Mouse (Mus musculus) ES-Bruce4 (cell line): ENCODE measurements around the gene Ndufb5. TPM values are rescaled to one million over a fixed set of nuclear protein-coding genes. Genes with fewer than 3 reads are reported as not detected.
"Not testable (repeated sequence)": the region's sequence is repeated elsewhere in the genome, so short reads cannot be mapped to it uniquely, and the experiment has no call there.

Source experiments
- H3K27ac ChIP-seq: 2 replicates; pipeline ENCODE4 v1.5.1; 2012; ENCODE audit warnings: low read length, inconsistent platforms; ENCODE audit not compliant: insufficient read depth
- H3K27me3 ChIP-seq: 2 replicates; pipeline ENCODE4 v1.6.1; 2012; ENCODE audit warnings: mild to moderate bottlenecking, low read length, inconsistent platforms; ENCODE audit not compliant: control insufficient read depth, poor library complexity, insufficient read depth, severe bottlenecking
- H3K36me3 ChIP-seq: 2 replicates; pipeline ENCODE4 v1.6.1; 2012; ENCODE audit warnings: inconsistent platforms, mild to moderate bottlenecking, low read length, moderate library complexity; ENCODE audit not compliant: control insufficient read depth, poor library complexity, insufficient read depth, severe bottlenecking
- H3K4me1 ChIP-seq: one replicate; pipeline ENCODE4 v1.8.1; 2011; ENCODE audit warnings: low read length; ENCODE audit not compliant: control insufficient read depth, insufficient read depth
- H3K4me3 ChIP-seq: 2 replicates; pipeline ENCODE4 v1.5.1; 2011; ENCODE audit warnings: low read depth, mild to moderate bottlenecking, low read length
- H3K9ac ChIP-seq: 2 replicates; pipeline ENCODE4 v1.6.1; 2012; ENCODE audit warnings: low read depth, mild to moderate bottlenecking, inconsistent platforms; ENCODE audit not compliant: poor library complexity, severe bottlenecking
- H3K9me3 ChIP-seq: replicated peaks from 2 replicates; pipeline ENCODE4 v1.6.1; 2012; ENCODE audit warnings: mild to moderate bottlenecking, low read length, inconsistent platforms; ENCODE audit not compliant: control insufficient read depth, poor library complexity, insufficient read depth, severe bottlenecking
- CTCF ChIP-seq: IDR thresholded peaks from one replicate; pipeline ENCODE4 v1.8.1; 2011; ENCODE audit warnings: low read depth, low read length
- EP300 ChIP-seq: IDR thresholded peaks from 2 replicates; pipeline ENCODE4 v1.6.1; 2011; ENCODE audit warnings: low read depth, low read length; ENCODE audit not compliant: insufficient read depth
- POLR2A ChIP-seq: IDR thresholded peaks from one replicate; pipeline ENCODE4 v1.8.1; 2011; ENCODE audit warnings: low read length; ENCODE audit not compliant: insufficient read depth
- polyA plus RNA-seq: library from polyadenylated mRNA; stranded (reverse); fragments of >200 nt; gene quantifications from 2 replicates; pipeline ENCODE4 v1.2.4, GENCODE M21; 2011; ENCODE audit warnings: low read depth; ENCODE audit not compliant: missing spikeins, insufficient read depth, insufficient read length

Ndufb5 gene
- polyA plus RNA-seq, 1 experiment, result 166 TPM

GRCm38 (mm10) chr3:32705647-32706348 is 31.0 kb upstream of the Ndufb5 start, which contains the start of gene Actl6a:
Gene Actl6a (plus strand): TSS chr3:32706298.
- not testable (repeated sequence) for H3K9me3 ChIP-seq, H3K4me1 ChIP-seq, H3K27me3 ChIP-seq, H3K36me3 ChIP-seq
- Histone ChIP-seq H3K9ac (peak within 1 kb of the TSS; percentile 16; the same call in 1 of the 2 replicates), H3K4me3 (peak within 1 kb of the TSS; percentile 1), H3K27ac (peak within 1 kb of the TSS; percentile 92)
- TF ChIP-seq EP300, result peak; percentile 69; the same call in 1 of the 2 replicates

- Histone ChIP-seq H3K36me3 (peaks cover 23% of the 10 kb centered on the region), H3K27me3 (no peaks in the 10 kb centered on the region), H3K27ac (no peak overlapping the region), H3K9me3 (no peaks in the 10 kb centered on the region), H3K4me3 (no peak overlapping the region), H3K9ac (no peak overlapping the region), H3K4me1 (no peaks in the 10 kb centered on the region)
- peak; percentile 57 for TF ChIP-seq POLR2A
- 0 out of 2 replicates have a peak, but pooled peaks have one; percentile 46 for TF ChIP-seq EP300
- TF ChIP-seq CTCF, result no peak
These were observed 28.8 kb upstream of the Ndufb5 start for GRCm38 (mm10) chr3:32708052-32708367.

DNA sequence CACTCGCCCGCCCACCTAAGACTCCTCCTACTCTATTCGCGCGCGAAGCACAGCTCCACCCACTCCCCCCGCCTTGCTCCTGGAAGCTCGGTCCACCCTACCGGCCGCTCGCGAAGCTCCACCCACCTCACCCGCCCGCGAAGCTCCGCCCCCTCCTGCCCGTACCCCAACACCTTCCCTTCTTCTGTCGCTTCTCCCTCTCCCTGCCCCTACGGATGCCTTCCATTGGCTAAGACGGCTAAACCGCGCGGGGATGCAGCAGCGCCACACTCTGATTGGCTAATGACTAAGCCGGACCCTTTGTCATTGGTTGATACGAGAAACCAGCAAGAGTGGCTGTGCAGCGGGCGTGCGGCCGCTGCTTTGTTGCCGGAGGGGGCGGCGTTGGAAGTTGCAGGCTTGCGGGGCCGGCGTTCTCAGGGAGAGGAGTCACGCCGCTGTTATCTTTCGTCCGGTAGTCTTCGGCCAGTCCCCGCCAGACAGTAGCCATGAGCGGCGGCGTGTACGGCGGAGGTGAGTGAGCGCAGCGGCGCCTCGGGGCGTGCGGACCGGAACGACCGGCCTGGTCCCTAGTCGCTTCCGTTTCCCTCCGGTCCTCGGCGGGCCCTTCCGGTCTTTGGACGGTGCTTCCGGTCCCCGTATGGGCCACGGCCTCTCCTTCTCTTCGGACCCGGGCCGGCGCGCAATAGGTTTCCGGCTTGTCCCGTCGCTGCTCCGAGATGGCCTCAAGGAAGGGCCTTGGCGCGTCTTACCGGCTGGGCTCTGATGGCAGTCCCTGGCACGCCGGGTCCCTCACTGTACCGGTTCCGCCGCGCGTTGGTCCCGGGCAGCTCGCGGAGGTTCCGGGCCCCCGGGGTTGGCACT is 28.2 kb upstream of the Ndufb5 start:
- no peaks in the 10 kb centered on the region for H3K9me3 ChIP-seq
- H3K4me1 ChIP-seq, result no peaks in the 10 kb centered on the region
- peaks cover 28% of the 10 kb centered on the region for H3K36me3 ChIP-seq
- peak overlapping the region; percentile 69 for H3K4me3 ChIP-seq
- peak overlapping the region; percentile 68 for H3K9ac ChIP-seq
- H3K27me3 ChIP-seq, result no peaks in the 10 kb centered on the region
- no peak for TF ChIP-seq CTCF
- TF ChIP-seq POLR2A, result peak; percentile 28
- peak overlapping the region; percentile 23 for H3K27ac ChIP-seq

DNA sequence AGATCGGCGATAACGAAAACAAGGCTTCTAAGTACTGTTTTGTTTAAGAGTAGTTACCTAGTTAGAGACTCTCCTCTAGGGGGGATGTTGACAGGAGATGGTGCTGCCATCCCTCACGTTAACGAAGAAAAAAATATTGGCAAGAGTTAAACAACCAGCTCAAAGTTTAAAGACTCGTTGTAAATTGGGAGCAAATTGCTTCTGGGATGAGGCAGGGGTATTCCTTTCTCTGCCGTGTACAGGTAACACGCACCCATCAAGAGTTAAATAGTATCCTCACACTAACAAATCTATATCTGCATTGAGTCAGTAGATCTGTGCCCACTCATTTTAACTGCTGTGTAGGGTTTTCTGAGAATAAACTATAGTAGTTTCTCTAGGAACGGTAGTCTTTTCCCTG is 27.4 kb upstream of the Ndufb5 start:
- no peaks in the 10 kb centered on the region for H3K4me1 ChIP-seq
- peaks cover 4% of the 10 kb centered on the region for H3K9me3 ChIP-seq
- TF ChIP-seq CTCF (no peak), POLR2A (no peak), EP300 (no peak)
- peaks cover 36% of the 10 kb centered on the region for H3K36me3 ChIP-seq
- peak overlapping the region; percentile 68 for H3K9ac ChIP-seq
- H3K4me3 ChIP-seq, result peak overlapping the region; percentile 69
- peak overlapping the region; percentile 23; the same call in 1 of the 2 replicates for H3K27ac ChIP-seq
- H3K27me3 ChIP-seq, result no peaks in the 10 kb centered on the region

- Histone ChIP-seq H3K4me1 (no peaks in the 10 kb centered on the region), H3K27ac (no peak overlapping the region), H3K27me3 (no peaks in the 10 kb centered on the region), H3K36me3 (peaks cover 77% of the 10 kb centered on the region), H3K4me3 (no peak overlapping the region), H3K9ac (no peak overlapping the region), H3K9me3 (peaks cover 29% of the 10 kb centered on the region)
- TF ChIP-seq EP300, result no peak
- TF ChIP-seq CTCF, result no peak
- no peak for TF ChIP-seq POLR2A
These were observed 23.1 kb upstream of the Ndufb5 start for GRCm38 (mm10) chr3:32713711-32714110.

GRCm38 (mm10) chr3:32717403-32717802 is 19.4 kb upstream of the Ndufb5 start:
- peaks cover 93% of the 10 kb centered on the region for H3K36me3 ChIP-seq
- not testable (repeated sequence) for H3K27me3 ChIP-seq, H3K4me1 ChIP-seq, H3K9ac ChIP-seq, H3K27ac ChIP-seq, H3K4me3 ChIP-seq
- H3K9me3 ChIP-seq, result peaks cover 32% of the 10 kb centered on the region
